Mouse (Mus musculus): ENCODE measurements at regions not wholly inside any gene's neighbourhood (a gene's known extent, or its start where the extent isn't known, plus 50 kb on each side); places are given as distances from the start of the nearest gene placed in this dataset.

- TF ChIP-seq CTCF (IDR thresholded peaks at IDR 0.05): no peak
- no peak for TF ChIP-seq POLR2A (IDR thresholded peaks at IDR 0.05; ENCODE audit: insufficient read depth, low read depth, low read length)
These were observed 297.9 kb downstream of the Nuf2 start for GRCm38 (mm10) chr1:169233368-169233767.
